Mouse (Mus musculus) E14TG2a.4 (cell line): Measurements from ENCODE around the gene Foxn3.

ENCODE experiments used
- CTCF ChIP-seq: conservative IDR thresholded peaks from 2 replicates; pipeline ENCODE4 v1.5.1; 2014; ENCODE audit warnings: low read length
- POU5F1 ChIP-seq: IDR thresholded peaks from 2 replicates; pipeline ENCODE4 v1.6.1; 2014; ENCODE audit warnings: low read length, borderline replicate concordance

- TF ChIP-seq CTCF (no peak), POU5F1 (no peak)
These were observed 97.0 kb downstream of the Foxn3 start for GRCm38 (mm10) chr12:99466426-99466825.
